Mouse (Mus musculus) stomach, embryonic 14.5 days (tissue): ENCODE results near the gene Ccl4. TPM values are rescaled to one million over a fixed set of nuclear protein-coding genes. Genes with fewer than 3 reads are reported as not detected.

Experiments
- ATAC-seq: fragments of 200-750 bp; cut with Nextera tagmentation; 2 replicates; pipeline ENCODE4 v1.8.0; 2017; ENCODE audit warnings: low read depth, moderate TSS enrichment; ENCODE audit not compliant: insufficient number of reproducible peaks, insufficient read depth, low FRiP score
- H3K27ac ChIP-seq: fragments of 300-500 bp; sonication (generic); 2 replicates; pipeline ENCODE4 v1.5.1; 2014; ENCODE audit warnings: mild to moderate bottlenecking, low read length, moderate library complexity, mixed read lengths
- H3K27me3 ChIP-seq: fragments of 300-500 bp; sonication (generic); 2 replicates; pipeline ENCODE4 v1.6.1; 2014; ENCODE audit warnings: low read length, control low read depth, mixed read lengths; ENCODE audit not compliant: control insufficient read depth, insufficient read depth
- H3K36me3 ChIP-seq: fragments of 300-500 bp; sonication (generic); 2 replicates; pipeline ENCODE4 v1.6.1; 2014; ENCODE audit warnings: mild to moderate bottlenecking, control low read depth, low read length, moderate library complexity, mixed read lengths; ENCODE audit not compliant: control insufficient read depth, insufficient read depth
- H3K4me1 ChIP-seq: fragments of 300-500 bp; sonication (generic); 2 replicates; pipeline ENCODE4 v1.6.1; 2014; ENCODE audit warnings: low read length, control low read depth, mixed read lengths; ENCODE audit not compliant: control insufficient read depth, insufficient read depth
- H3K4me2 ChIP-seq: fragments of 300-500 bp; sonication (generic); replicated peaks from 2 replicates; pipeline ENCODE4 v1.6.1; 2014; ENCODE audit warnings: low read depth, low read length, control low read depth
- H3K4me3 ChIP-seq: fragments of 300-500 bp; sonication (generic); 2 replicates; pipeline ENCODE4 v1.5.1; 2014; ENCODE audit warnings: low read depth, low read length, control low read depth
- H3K9ac ChIP-seq: fragments of 300-500 bp; sonication (generic); replicated peaks from 2 replicates; pipeline ENCODE4 v1.6.1; 2014; ENCODE audit warnings: low read depth, mild to moderate bottlenecking, control low read depth, low read length, moderate library complexity, mixed read lengths
- H3K9me3 ChIP-seq: fragments of 300-500 bp; sonication (generic); 2 replicates; pipeline ENCODE4 v1.6.1; 2016; ENCODE audit warnings: low read depth, low read length, control low read depth; ENCODE audit not compliant: control insufficient read depth
- WGBS: fragments of 180-500 bp; shearing (Covaris S2); extraction: QIAGEN DNeasy Blood & Tissue Kit; methylation state at CpG from one replicate; pipeline ENCODE4 v1.1.7; 2014; 5-methylcytosine and 5-hydroxymethylcytosine counted together
- polyA plus RNA-seq: library from polyadenylated mRNA; unstranded; fragments of >200 nt; fragmentation: Nextera tagmentation; extraction: Ambion mirVana; gene quantifications from 2 replicates; pipeline ENCODE4 v1.2.1, GENCODE M21; 2014

The Ccl4 gene
- polyA plus RNA-seq, 1 experiment from 2014 or later = 0.68 TPM

GRCm38 (mm10) chr11:83692008-83692407 is 29.6 kb downstream of the Ccl4 start:
- H3K4me2 ChIP-seq = no peak overlapping the region
- no peak overlapping the region for H3K9ac ChIP-seq
- no peaks in the 10 kb centered on the region for H3K27me3 ChIP-seq
- 64% methylated on average over 1 of the region's 1 CpGs for WGBS
- H3K27ac ChIP-seq = no peak overlapping the region
- no peaks in the 10 kb centered on the region for H3K4me1 ChIP-seq
- H3K36me3 ChIP-seq = no peaks in the 10 kb centered on the region
- no peak overlapping the region for H3K4me3 ChIP-seq
- no peak for ATAC-seq
- H3K9me3 ChIP-seq = no peaks in the 10 kb centered on the region

DNA sequence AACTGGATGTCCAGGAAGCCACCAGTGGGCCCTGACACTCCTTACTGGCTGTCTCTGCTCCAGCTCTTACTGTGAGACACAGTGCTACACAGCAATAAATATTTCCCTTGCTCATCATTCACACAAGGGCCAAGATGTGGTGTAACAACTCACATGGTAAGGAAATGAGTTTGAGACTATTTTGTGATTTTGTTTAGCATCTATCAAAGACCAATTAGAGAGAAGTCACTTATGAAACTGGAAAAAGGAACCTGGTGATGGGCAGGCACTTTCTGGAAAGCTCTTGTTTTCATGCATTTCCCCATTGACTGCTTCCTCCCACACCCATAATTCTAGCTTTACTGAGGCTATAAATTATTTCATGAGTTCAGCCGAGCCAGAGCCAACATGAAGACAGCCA is 41.3 kb downstream of the Ccl4 start, which contains the start of gene Wfdc17:
Gene Wfdc17 (plus strand): TSS at position 287 of the 400 bp plus-strand sequence.
- Histone ChIP-seq H3K36me3 (no peaks in the 10 kb centered on the region), H3K4me2 (no peak within 1 kb of the TSS), H3K9me3 (no peaks in the 10 kb centered on the region), H3K9ac (no peak within 1 kb of the TSS), H3K4me3 (no peak within 1 kb of the TSS), H3K27ac (no peak within 1 kb of the TSS), H3K4me1 (no peaks in the 10 kb centered on the region), H3K27me3 (no peaks in the 10 kb centered on the region)
- ATAC-seq = no peak
- 26% methylated on average over 1 of the region's 1 CpGs for WGBS

- WGBS = 67% methylated on average over 4 of the region's 4 CpGs
- H3K36me3 ChIP-seq = no peaks in the 10 kb centered on the region
- no peak within 1 kb of the TSS for H3K27ac ChIP-seq
- no peaks in the 10 kb centered on the region for H3K4me1 ChIP-seq
- H3K4me3 ChIP-seq = no peak within 1 kb of the TSS
- H3K9me3 ChIP-seq = no peaks in the 10 kb centered on the region
- no peak within 1 kb of the TSS for H3K9ac ChIP-seq
- ATAC-seq = no peak
- no peak within 1 kb of the TSS for H3K4me2 ChIP-seq
- H3K27me3 ChIP-seq = no peaks in the 10 kb centered on the region
Measured at GRCm38 (mm10) chr11:83708715-83709114, 46.3 kb downstream of the Ccl4 start, which contains the start of gene Wfdc18. TSS of gene Wfdc18 (plus strand) at chr11:83709015.

DNA sequence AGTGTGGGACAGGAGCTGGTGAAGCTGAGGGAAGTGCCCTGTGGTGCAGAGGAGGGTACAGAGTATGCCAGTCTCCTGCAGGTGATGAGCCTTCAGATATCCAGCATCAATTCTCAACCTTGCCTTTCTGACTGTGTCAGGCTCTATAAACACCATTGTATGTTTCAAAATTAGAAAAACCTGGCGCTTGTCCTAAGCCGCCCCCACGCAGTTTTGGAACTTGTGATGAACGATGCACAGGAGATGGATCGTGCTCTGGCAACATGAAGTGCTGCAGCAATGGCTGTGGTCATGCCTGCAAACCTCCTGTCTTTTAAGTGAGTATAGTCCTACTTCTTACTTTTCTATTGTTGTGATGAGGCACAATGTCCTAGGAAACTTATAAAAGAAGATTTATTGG is 47.3 kb downstream of the Ccl4 start:
- Histone ChIP-seq H3K9me3 (no peaks in the 10 kb centered on the region), H3K27me3 (no peaks in the 10 kb centered on the region), H3K27ac (no peak overlapping the region), H3K36me3 (no peaks in the 10 kb centered on the region), H3K4me1 (no peaks in the 10 kb centered on the region), H3K4me2 (no peak overlapping the region), H3K9ac (no peak overlapping the region), H3K4me3 (no peak overlapping the region)
- no peak for ATAC-seq
- 86% methylated on average over 5 of the region's 5 CpGs for WGBS

- WGBS = 83% methylated on average over 1 of the region's 1 CpGs
Measured at GRCm38 (mm10) chr11:83712671-83713070, 50.3 kb downstream of the Ccl4 start.

DNA sequence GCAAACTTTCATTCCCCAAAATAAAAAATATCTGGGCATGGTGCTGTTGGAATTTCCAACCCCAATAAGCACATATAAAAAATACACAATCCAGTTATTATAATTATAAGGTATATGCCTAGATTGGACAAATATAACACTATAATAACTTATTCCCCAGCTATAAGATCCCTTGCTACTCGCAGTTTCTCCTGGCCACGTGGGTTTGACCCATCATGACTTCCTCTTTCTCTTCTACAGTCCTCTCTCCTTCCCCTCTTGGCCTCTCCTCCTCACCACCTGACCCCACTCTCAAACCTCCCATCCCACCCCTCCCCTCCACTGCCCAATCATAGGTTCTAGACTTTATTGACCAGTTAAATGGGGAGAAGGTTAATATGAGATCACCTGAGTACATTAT is 51.5 kb downstream of the Ccl4 start:
- H3K27me3 ChIP-seq = no peaks in the 10 kb centered on the region
- H3K36me3 ChIP-seq = no peaks in the 10 kb centered on the region
- no peak overlapping the region for H3K27ac ChIP-seq
- no peak overlapping the region for H3K9ac ChIP-seq
- H3K9me3 ChIP-seq = no peaks in the 10 kb centered on the region
- H3K4me2 ChIP-seq = no peak overlapping the region
- 79% methylated on average over 2 of the region's 2 CpGs for WGBS
- ATAC-seq = no peak
- H3K4me1 ChIP-seq = no peaks in the 10 kb centered on the region
- H3K4me3 ChIP-seq = no peak overlapping the region

More at GRCm38 (mm10) chr11:83712671-83713070, 50.3 kb downstream of the Ccl4 start:
- no peak overlapping the region for H3K27ac ChIP-seq
- no peak overlapping the region for H3K4me3 ChIP-seq
- no peaks in the 10 kb centered on the region for H3K27me3 ChIP-seq
- ATAC-seq = no peak
- no peaks in the 10 kb centered on the region for H3K4me1 ChIP-seq
- H3K9me3 ChIP-seq = no peaks in the 10 kb centered on the region
- H3K9ac ChIP-seq = no peak overlapping the region
- no peak overlapping the region for H3K4me2 ChIP-seq
- no peaks in the 10 kb centered on the region for H3K36me3 ChIP-seq

Other genes starting within 250 kb of the Ccl4 start
- 0.10 TPM in 1 of 2 replicates, not detected in the other for gene Gas2l2, start 233.1 kb upstream of the Ccl4 start, polyA plus RNA-seq
- 1.5 TPM in 1 of 2 replicates, not detected in the other for gene 1700020L24Rik, start 224.9 kb upstream of the Ccl4 start, polyA plus RNA-seq
- 1.4 and 1.9 TPM in 2 replicates for gene Mmp28, start 199.5 kb upstream of the Ccl4 start, polyA plus RNA-seq
- 26.8 and 27.0 TPM in 2 replicates for gene Taf15, start 189.5 kb upstream of the Ccl4 start, polyA plus RNA-seq
- gene Heatr9, start 140.4 kb upstream of the Ccl4 start, polyA plus RNA-seq = not detected in 2 replicates
- 0.69 and 1.0 TPM in 2 replicates for gene Ccl5, start 132.1 kb upstream of the Ccl4 start, polyA plus RNA-seq
- gene Ccl9, start 83.9 kb upstream of the Ccl4 start, polyA plus RNA-seq = 1.9 and 4.4 TPM in 2 replicates
- 2.2 and 3.4 TPM in 2 replicates for gene Ccl6, start 69.5 kb upstream of the Ccl4 start, polyA plus RNA-seq
- gene Rpl9-ps1, start 17.0 kb upstream of the Ccl4 start, polyA plus RNA-seq = not detected in 2 replicates
- gene Ccl3, start 13.2 kb upstream of the Ccl4 start, polyA plus RNA-seq = 0.46 TPM in 1 of 2 replicates, not detected in the other
- gene Wfdc17, start 41.4 kb downstream of the Ccl4 start, polyA plus RNA-seq = 1.2 and 2.0 TPM in 2 replicates
- gene Wfdc18, start 46.4 kb downstream of the Ccl4 start, polyA plus RNA-seq = 0.54 TPM in 1 of 2 replicates, not detected in the other
- gene Wfdc21, start 84.4 kb downstream of the Ccl4 start, polyA plus RNA-seq = 1.6 TPM in 1 of 2 replicates, not detected in the other
- 28.7 and 29.1 TPM in 2 replicates for gene Heatr6, start 91.1 kb downstream of the Ccl4 start, polyA plus RNA-seq
- gene Hnf1b, start 187.5 kb downstream of the Ccl4 start, polyA plus RNA-seq = 6.4 and 8.2 TPM in 2 replicates